ENCODE assay signal across 26 mouse cellular contexts in the genomic region with DNA sequence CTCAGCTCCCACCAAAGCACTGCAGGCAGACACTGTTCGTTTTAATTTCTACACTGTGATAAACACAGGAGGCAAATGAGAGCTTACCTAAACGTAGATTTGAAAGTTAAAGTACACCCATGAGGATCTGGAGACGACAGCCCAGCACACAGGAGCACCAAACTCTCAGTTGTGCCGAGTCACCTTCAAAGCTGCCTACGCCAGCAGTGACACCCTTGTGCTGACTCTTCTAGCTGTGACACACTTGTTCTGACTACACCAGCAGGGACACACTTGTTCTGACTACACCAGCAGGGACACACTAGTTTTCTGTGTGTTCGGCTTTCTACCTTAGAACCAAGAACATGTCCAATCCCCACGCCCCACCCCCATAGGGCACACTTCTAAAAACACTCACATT.
"Had no signal": no experiment of that assay in that cellular context is flagged by ENCODE, and none has a peak within 500 bp of the region (broad histone marks: within the 10 kb centered on the region; RNA-seq: fewer than 3 reads in every experiment).

No protein-coding gene starts in this region.

- H3K9me3 ChIP-seq: heart, embryonic 13.5 days; heart, embryonic 15.5 days; hindbrain, embryonic 12.5 days; hindbrain, embryonic 15.5 days; kidney, embryonic 15.5 days; limb, embryonic 10.5 days; limb, embryonic 12.5 days had no signal

- ATAC-seq: hindbrain, postnatal 0 days; intestine, embryonic 16.5 days had no signal

- DNase-seq: gastrocnemius, postnatal 14 days; gastrocnemius, postnatal 36 days; heart, adult 11 months; heart, adult 2 months; heart, postnatal 14 days; heart, postnatal 36 days; kidney, adult 11 months; kidney, adult 2 months; kidney, adult 9 months; kidney, postnatal 25 days; kidney, postnatal 4 days; liver had no signal

- H3K9ac ChIP-seq: heart, embryonic 13.5 days; heart, embryonic 15.5 days; hindbrain, embryonic 12.5 days; hindbrain, embryonic 15.5 days; kidney, embryonic 15.5 days; limb, embryonic 12.5 days had no signal

- H3K4me2 ChIP-seq: heart, embryonic 11.5 days; heart, embryonic 13.5 days; heart, embryonic 15.5 days; hindbrain, embryonic 12.5 days; hindbrain, embryonic 15.5 days; kidney, embryonic 15.5 days; limb, embryonic 12.5 days; liver, embryonic 11.5 days had no signal

- H3K4me1 ChIP-seq: heart, embryonic 13.5 days; heart, embryonic 15.5 days had no signal

- H3K36me3 ChIP-seq: heart, embryonic 13.5 days; heart, embryonic 15.5 days; hindbrain, embryonic 12.5 days; hindbrain, embryonic 15.5 days; kidney, embryonic 15.5 days; limb, embryonic 10.5 days; limb, embryonic 12.5 days had no signal

- H3K27me3 ChIP-seq: heart, embryonic 13.5 days; heart, embryonic 15.5 days; hindbrain, embryonic 12.5 days; hindbrain, embryonic 15.5 days; kidney, embryonic 15.5 days; limb, embryonic 12.5 days had no signal

- H3K4me3 ChIP-seq: heart, adult 2 months; heart, embryonic 13.5 days; heart, embryonic 15.5 days; hindbrain, embryonic 12.5 days; hindbrain, embryonic 15.5 days; kidney, embryonic 15.5 days; layer of hippocampus, adult 2 months; left cerebral cortex, adult 2 months; limb, embryonic 10.5 days; limb, embryonic 12.5 days had no signal

- H3K27ac ChIP-seq: heart, adult 2 months; heart, embryonic 13.5 days; heart, embryonic 15.5 days; hindbrain, embryonic 12.5 days; hindbrain, embryonic 15.5 days; hindbrain, postnatal 0 days; kidney, embryonic 15.5 days; kidney, postnatal 0 days; layer of hippocampus, adult 2 months; left cerebral cortex, adult 2 months; limb, embryonic 10.5 days; limb, embryonic 12.5 days had no signal
